Mouse (Mus musculus): ENCODE data around the gene Cab39.
"Not testable (repeated sequence)": the region's sequence is repeated elsewhere in the genome, so short reads cannot be mapped to it uniquely, and the experiment has no call there.

Cab39 gene

DNA sequence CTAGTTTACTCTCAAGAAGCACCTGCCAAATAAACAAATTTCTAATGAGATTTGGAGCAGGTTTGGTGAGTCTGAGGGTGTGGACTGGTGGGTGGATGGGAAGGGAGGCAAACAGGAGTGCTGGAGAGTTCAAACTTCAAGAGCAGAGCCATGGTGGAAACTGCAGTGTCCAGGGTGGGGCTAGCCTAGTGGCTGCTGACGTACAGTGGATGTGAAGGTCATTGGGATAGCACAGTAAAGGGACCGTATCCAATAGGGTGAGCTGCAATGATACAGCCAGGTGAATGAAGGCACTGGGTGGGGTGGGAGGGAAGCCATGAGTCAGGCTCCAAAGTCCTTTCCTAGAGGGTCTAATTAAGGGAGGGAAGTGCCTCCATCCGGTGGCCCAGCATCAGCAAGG, 2.7 kb upstream of the Cab39 start:
- no peak for DNase-seq (ENCODE audit: low spot score)

DNA sequence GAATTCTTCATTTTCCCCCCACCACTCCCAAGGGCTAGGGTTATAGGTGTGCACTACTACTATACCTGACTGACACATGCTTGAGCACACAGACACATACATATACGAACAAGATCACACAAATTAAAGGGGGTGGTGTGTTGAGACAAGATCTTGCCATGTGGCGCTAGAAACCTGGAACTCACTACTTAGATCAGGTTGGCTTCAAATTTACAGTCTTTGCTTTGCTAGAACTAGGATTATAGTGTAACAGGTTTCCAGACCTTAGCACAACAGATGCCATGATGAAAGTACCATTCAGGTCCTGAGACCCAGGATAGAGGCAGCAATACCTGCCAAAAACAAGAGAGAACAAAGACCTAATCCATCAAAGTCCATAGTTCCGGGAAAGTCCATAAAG, 1.8 kb upstream of the Cab39 start:
- DNase-seq (ENCODE audit: low spot score): no peak

DNA sequence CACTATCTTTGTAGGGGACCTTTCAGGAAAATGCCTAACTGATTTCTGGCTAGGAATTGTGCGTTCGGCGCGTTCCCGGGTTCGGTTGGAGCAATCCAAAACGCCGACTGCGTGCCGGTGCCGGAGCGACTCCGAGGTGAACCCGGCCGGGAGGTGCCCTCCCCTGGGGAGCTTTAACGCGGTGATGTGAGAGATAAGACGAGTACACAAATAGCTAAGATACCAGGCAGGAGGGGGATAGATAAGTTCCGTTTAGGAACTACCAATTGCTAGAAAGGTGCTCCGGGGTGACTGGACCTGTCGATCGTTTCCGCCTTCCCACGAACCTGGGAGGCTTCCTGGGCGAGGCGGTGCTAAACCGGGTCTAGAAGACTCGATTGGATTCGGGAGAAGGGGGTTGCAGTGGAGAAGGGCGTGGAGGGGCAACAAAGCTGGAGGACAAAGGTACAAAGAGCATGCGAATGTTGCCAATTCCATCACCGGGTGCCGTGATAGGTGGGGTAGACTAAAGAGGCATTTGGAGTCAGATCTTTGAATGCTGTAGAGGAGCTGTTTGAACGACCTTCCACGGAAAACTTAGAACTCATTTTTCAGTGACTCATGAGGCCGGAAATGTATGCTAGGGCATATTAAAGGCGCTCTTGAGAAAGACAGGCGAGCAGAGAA, 998 bp downstream of the Cab39 start:
- DNase-seq (ENCODE audit: low spot score): peak; percentile 44

DNA sequence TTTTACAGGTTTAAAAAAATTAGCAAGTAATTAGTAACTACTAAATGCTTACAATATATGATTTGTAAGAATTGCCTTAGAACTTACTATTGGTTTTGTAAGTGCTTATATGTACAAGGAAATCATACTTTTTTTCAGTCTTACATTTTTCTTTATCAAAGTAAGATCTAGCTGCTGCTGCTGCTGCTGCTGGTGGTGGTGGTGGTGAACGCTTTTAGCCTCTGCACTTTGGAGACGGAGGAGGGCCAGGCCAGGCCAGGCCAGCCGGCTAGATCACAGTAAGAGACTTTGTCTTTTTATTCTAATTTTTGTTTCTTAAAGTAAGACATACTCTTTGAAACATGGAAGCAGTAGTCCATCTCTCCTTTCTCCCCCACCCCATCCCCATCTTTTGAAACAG, 2.0 kb downstream of the Cab39 start:
- no peak for DNase-seq (ENCODE audit: low spot score)

DNA sequence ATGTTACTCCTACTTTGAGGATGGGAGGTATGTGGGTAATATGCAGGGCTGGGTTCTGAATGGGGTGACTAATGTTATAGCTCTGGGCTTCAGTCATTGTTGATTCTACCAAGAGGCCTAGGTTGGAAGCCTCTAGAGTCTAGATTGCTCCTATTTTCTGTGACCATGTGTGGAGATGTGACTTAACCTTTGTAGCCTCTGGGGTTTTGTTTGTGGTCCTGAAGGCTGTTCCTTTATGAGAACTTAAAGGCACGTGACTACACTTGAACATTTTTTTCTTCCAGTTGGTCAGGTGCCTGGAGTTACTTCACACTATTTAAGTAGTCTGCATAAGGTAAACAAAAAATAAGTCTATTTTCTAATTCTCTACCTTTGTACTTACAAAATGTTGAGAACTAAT, 6.5 kb downstream of the Cab39 start:
- no peak for DNase-seq (ENCODE audit: low spot score)

DNA sequence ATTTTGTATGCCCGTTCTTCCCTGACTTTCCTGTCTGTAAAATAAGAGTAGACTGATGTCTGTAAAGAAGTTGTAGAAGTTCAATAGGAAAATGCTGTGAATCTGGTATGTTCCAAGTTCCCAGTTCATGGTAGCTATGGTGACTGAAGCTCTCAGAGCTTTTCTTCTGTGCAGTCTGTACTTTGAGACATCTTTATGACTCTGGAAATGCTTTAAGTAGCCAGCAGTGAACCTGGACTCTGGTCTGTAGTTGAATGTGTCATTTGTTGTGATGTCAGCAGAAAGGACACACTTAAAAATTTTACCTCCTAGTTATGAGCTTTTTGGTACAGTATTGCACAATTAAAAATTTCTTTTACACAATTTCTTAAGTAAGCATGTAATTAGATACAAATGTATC, 9.3 kb downstream of the Cab39 start:
- no peak for DNase-seq (ENCODE audit: low spot score)

DNA sequence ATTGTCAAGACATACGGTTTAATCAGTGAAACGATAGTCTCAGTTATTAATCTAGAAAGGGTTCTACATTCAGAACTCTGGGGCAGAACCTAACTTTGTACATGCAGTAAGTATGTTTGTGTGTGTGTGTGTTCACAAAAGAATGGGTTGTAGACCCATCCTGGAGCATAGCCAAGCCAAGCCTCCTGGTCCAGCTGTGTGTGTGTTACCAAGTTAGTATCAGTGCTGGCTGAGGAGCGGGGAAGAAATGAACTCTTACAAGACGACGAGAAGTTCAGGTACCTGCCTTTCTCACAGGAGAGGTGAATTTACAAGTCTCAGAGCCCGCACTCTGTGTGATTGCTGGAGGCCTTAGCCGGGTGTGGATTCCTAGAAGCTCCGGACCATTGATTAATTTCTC, 11.3 kb downstream of the Cab39 start:
- no peak for DNase-seq (ENCODE audit: low spot score)

DNA sequence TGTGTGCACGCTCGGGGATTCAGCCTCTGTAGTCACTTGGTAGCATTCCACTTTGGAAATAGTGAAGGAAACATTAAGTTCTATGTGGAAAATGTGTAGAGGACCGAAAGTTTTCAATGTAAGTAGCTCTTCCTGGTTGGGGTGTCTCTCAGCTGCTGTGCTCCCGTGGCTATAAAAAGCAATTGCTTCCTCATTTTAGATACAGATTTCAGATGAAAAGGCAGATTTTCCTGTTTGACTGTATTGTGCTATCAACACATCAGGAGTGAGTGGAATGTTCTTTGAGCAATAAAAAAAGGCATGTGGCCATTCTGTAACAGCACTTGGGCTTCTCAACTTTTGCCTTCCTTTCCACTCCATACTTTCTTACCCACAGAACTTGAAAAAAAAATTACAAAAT, 16.0 kb downstream of the Cab39 start:
- no peak for DNase-seq (ENCODE audit: low spot score)

DNA sequence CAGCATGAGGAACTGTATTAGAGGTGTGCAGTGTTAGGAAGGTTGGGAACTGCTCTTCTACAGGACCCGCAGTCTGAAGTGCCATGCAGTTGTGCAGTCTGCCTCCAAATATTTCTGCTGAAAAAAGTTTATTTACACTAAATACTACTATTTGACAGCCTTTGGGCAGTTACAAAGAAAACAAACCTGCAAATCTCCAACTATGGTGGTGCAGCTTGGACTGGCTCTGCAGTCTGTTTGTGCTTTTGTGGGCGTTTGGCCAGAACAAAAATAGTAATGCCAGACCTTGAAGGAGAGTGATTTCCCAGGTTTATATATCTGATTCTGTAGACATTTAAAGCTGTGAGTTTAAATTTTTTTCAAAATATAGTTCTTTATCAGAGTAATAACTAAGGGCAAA, 17.1 kb downstream of the Cab39 start:
- DNase-seq (ENCODE audit: low spot score): no peak

DNA sequence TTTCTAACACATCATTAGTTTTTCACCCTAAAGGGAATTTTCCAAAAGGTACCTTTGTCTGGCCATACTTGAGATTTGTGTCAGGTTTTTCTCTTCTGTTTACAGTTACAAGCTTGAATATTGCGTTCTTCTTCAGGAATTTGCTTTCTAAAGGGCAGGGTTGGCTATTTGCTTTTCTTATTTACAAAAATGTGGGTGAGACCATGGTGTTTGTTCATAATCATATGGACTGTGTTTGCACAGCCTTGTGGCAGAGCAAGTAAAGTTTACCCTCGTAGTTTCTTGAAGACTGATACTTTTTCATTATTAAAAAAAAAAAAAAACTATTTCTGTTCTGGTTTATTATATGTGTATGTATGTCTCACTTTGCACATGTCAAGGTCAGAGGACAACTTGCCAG, 17.5 kb downstream of the Cab39 start:
- DNase-seq (ENCODE audit: low spot score): no peak

DNA sequence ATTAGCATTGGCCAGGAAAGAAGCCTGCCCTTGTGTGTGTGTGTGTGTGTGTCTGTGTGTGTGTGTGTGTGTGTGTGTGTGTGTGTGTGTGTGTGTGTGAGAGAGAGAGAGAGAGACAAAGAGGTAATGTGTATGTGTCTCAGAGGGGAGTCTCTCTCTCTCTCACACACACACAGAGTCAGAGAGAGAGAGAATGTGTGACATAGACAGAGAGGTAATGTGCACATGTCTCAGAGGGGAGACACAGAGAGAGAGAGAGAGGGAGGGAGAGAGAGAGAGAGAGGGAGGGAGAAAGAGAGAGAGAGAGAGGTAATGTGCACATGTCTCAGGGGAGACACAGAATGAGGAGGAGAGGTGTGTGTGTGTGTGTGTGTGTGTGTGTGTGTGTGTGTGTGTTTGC, 21.0 kb downstream of the Cab39 start:
- DNase-seq (ENCODE audit: low spot score): not testable (repeated sequence)

DNA sequence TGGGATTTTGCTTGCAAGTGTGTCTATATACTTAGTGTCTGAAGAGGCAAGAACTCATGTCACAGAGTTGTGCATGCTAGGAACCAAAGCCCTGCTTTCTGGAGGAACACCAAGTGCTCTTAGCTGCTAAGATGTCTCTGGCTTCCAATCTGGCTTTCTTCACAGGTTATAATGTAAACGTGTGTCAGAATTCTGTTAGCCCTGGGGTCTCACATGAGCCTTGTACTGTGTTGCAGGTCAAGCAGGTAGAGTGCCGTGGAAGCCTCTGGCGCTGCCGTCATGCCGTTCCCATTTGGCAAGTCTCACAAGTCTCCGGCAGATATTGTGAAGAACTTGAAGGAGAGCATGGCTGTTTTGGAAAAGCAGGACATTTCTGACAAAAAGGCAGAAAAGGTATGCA, 24.9 kb downstream of the Cab39 start:
- DNase-seq (ENCODE audit: low spot score): no peak

DNA sequence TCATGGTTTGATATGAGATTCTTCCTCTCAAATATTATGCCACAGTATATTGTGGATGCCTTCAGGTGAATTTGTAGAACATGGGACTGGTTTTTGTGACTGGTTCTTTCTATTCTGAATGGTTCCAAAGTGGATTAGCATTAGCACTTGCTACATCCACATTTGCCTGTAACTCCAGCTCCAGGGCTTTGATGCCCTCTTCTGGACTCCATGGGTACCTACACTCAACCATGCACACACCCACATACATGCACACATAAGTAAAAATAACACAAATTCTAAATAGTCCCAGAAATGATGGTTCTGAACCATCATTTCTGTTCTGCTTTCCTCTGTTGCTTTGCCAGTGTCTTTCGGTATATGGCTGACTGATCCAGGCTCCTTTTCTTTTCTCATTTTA, 26.5 kb downstream of the Cab39 start:
- no peak for DNase-seq (ENCODE audit: low spot score)

DNA sequence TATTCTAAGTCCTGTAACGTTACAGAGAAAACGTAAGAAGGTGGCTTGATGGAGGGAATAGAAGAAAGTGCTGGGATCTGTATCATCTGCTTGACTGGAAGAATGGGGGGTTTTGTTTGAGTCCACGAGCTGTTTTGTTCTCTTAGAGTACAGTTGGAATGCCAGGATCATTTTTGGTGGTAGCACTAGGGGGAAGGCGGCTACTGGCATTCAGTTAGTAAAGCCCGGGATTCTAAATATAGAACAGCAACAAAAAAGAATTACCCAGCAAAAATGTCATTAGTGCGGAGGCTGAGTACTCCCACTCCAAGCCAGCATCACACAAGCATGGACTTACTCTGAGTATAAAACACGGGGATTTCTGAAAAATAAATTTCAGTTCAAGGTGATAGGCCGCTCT, 29.0 kb downstream of the Cab39 start:
- no peak for DNase-seq (ENCODE audit: low spot score)

DNA sequence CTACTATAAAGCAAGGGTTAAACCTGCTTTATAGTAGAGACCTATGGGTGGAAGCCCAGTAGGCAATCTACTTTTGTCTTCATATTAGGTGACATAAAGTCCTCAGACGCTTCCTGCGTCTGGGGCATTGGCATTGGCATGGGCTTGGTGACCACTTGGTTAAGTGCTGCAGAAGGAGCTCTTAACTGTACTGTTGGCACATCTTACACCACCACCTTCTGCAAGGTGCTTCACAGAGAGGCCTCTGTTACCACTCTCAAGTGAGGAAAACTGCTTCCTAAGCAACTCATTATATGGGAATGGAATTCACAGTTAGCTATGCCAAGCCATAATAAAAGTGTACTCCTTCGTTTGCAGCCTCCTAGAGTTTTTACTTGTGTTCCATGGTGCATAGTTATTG, 31.7 kb downstream of the Cab39 start:
- no peak for DNase-seq (ENCODE audit: low spot score)

DNA sequence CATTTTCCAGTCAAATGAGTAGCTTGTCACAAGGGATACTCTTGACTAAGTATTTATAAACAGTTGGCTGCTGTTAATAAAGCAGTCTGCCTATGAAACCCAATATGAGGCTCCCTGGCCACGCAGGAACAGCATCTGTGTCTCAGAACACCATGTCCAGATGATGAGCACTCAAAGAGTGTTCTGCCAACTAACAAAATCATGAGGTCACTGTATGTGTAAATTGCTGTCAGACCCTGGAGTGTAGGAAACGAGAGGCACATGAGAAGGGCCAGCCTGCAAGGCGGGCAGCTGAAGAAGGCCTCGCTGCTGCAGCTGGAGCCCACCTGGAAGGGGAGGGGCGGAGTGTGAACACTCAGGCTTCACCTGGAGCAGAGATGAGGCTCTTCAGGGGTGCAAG, 33.9 kb downstream of the Cab39 start:
- DNase-seq (ENCODE audit: low spot score): no peak

DNA sequence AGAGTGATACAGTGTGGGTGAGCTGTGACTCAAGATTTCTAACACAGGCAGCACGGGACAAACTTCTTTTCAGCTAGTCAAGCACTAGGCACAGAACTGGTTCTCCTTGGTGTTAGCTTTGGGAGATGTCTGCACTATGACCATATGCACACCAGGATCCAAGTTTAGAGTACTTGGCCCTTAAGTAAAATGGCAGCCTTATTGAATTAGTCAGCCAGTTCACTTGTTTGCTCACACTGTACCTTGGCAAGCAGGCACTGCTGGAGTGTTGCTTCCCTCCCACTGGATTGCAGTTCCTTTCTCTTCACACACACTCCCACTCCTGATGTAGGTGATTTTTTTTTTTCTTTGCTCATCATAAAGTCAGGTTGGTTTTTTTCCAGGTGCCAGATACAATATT, 35.8 kb downstream of the Cab39 start:
- no peak for DNase-seq (ENCODE audit: low spot score)

DNA sequence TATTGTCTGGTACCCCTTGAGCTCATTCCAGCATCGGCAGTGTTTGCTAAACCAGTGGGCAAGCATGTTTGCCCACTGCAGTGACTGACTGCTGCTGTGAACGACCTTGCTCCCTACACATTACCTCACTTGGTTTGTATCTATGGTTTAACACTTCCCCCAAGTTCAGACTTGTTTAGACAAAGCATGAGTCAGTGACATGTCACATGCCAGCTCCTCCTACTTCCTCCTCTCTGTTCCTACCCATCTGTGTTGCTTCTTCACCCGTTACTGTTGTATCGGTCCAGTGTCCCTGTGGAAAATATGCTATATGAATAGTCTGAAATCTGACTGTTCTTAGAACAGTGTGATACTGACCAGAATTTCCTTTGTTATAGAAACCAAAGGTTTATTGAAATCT, 44.8 kb downstream of the Cab39 start:
- no peak for DNase-seq (ENCODE audit: low spot score)

DNA sequence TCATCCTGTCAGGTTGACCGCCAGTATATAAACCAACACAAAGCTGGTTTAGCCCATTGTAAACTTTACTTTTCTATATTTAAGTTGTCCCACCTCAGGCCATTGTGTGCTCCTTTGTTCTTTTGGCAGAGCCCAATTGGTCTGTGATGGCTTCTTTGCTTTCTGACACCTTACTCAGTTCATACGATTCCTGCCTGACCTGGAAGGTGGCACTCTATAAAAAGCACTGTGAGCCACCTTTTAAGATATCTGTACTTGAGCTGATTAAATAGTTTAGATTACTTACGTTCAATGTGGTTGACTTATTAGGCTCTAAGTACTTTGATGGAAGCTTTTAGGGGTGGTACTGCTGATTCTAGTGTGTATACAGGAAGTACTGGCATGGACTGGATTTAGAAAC, 46.1 kb downstream of the Cab39 start:
- DNase-seq (ENCODE audit: low spot score): no peak

DNA sequence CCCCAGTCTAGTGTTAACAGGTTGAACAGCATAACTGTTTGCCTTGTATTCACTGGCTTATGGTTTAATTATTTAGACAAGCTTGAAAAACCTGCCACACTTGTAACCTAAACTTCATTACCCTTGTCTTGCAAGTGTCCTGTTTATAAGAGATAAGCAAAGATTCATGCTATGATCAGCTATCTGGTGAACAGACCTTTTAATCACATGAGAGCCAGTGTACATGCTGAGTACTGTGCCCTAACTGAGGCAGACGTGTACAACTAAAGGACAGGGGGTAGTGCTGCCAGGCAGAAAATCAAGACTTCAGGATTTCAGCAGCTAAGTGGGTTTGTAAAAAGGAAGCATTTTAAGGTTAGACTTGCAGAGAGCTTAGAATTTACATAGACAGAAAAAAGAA, 46.5 kb downstream of the Cab39 start:
- DNase-seq (ENCODE audit: low spot score): no peak

DNA sequence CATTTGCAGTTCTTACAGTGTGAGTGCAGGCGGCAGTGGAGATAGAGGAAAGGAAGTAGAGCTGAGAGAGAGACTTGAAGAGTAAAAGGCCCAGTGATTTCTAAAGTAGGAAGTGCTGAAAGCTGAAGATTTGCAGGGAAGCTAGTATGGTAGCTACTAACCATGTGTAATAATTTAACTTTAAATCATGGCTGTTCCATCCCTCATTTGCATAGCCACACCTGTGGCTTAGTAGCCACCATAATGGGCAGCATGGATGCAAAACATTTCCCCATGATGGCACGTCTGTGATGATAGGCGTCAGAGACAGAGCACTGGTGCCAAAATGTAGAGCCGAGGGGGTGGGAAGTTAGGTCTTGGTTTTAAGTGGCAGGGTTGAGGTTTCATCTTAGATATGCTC, 47.2 kb downstream of the Cab39 start:
- no peak for DNase-seq (ENCODE audit: low spot score)

DNA sequence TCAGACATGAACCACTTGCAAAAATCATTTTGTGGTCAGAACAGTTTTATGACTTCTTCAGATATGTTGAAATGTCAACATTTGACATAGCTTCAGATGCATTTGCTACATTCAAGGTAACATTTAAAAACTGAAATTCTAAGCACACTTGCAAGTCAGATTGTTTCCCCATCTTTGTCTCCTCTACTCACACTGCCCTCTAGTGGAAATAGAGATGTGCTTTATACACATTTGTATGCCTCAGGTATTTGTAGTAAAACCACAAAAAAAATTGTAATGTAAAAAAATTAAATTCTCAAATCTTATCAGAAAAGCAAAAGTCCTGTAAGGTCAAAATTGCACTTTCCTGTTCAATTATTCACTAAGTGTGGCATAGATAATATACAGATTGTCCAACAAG, 49.0 kb downstream of the Cab39 start:
- DNase-seq (ENCODE audit: low spot score): no peak

DNA sequence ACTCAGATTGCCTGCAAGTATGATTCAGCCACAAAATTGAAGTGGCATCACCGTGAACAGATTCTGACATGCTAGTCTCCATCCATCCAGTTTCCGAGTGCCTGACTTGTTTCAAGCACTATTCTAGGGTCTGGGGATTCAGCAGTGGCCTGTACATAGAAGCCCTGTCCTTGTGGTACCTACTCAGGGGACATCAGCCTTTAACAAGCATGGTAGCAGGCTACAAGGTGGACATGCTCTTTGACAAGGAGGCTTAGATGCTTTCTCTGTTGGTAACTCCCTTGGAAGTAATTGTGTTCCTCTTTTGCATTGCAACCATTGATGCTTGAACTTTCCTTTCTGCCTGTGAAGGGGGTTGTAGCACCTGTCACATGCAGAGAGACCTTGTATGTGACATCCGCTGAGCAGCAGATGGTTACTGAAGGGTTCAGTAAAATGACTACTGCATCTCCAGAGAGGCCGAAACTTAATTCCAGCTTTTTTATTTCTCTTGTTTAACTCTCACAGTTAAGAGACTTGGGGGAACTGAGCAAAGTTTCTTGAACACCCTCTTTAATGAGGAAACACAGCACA, 50.1 kb downstream of the Cab39 start:
- no peak for DNase-seq (ENCODE audit: low spot score)

DNA sequence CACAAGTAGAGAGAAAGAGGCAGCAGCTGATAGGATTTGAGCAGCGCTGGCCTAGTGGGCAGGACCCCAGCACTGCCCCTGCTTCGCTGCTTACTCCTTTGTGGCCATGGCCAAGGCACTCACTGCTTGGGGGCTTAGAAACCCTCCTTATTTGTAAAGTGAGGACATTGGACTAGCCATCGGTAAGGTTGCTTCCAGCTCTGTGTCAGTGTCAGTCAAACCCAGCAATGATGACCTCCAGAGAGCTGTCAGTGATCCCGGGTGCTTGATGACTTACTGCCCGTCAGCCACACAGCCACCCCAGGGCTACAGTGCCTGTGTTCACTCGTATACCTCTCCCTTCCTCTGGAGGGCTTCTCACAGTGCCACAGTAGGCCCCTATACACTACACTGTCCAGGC, 51.7 kb downstream of the Cab39 start:
- DNase-seq (ENCODE audit: low spot score): no peak

DNA sequence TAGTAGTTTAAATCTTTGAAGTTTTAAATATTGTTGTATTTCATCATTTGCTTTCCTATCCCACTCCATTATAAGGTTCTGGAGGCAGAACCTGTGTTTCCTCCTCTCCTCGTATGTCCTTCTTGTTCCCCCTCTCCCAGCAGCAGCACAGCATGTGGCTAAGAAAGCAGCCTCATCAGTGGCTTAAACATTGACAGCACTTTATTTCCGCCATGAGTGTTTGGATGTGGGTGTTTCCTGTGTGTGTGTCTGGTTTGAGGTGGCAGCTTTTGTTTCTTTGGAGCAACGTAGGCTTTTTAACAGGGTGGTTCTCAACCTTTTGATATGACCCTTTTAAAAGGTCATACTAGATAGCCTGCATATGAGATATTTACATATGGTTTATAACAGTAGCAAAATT, 52.2 kb downstream of the Cab39 start:
- no peak for DNase-seq (ENCODE audit: low spot score)

Data from testis, postnatal 14 days (tissue).